Mouse (Mus musculus) heart, postnatal 0 days (tissue): ENCODE measurements around the gene Prdm2. TPM values are rescaled to one million over a fixed set of nuclear protein-coding genes. Genes with fewer than 3 reads are reported as not detected.

Experiments
- ATAC-seq: fragments of 200-750 bp; cut with Nextera tagmentation; 2 replicates; pipeline ENCODE4 v1.8.0; 2017; ENCODE audit warnings: low read depth, moderate number of reproducible peaks, moderate library complexity; ENCODE audit not compliant: insufficient read depth
- DNase-seq: peaks from one replicate; pipeline ENCODE4 v3.0.0-alpha.2; 2016; ENCODE audit warnings: low spot score
- H3K27ac ChIP-seq: fragments of 300-500 bp; sonication (generic); 2 replicates; pipeline ENCODE4 v1.5.1; 2014; ENCODE audit warnings: low read depth, mild to moderate bottlenecking
- H3K27me3 ChIP-seq: fragments of 300-500 bp; sonication (generic); 2 replicates; pipeline ENCODE4 v1.6.1; 2014; ENCODE audit warnings: low read length, mixed read lengths; ENCODE audit not compliant: control insufficient read depth, insufficient read depth
- H3K36me3 ChIP-seq: fragments of 300-500 bp; sonication (generic); replicated peaks from 2 replicates; pipeline ENCODE4 v1.6.1; 2014; ENCODE audit warnings: low read length, mixed read lengths; ENCODE audit not compliant: control insufficient read depth, insufficient read depth
- H3K4me1 ChIP-seq: fragments of 300-500 bp; sonication (generic); 2 replicates; pipeline ENCODE4 v1.6.1; 2014; ENCODE audit warnings: antibody characterized with exemption; ENCODE audit not compliant: control insufficient read depth, insufficient read depth
- H3K4me2 ChIP-seq: fragments of 300-500 bp; sonication (generic); 2 replicates; pipeline ENCODE4 v1.6.1; 2014; ENCODE audit warnings: low read depth, mild to moderate bottlenecking, low read length, moderate library complexity
- H3K4me3 ChIP-seq: fragments of 300-500 bp; sonication (generic); 2 replicates; pipeline ENCODE4 v1.5.1; 2014; ENCODE audit warnings: low read depth, low read length
- H3K9ac ChIP-seq: fragments of 300-500 bp; sonication (generic); replicated peaks from 2 replicates; pipeline ENCODE4 v1.6.1; 2014; ENCODE audit warnings: low read depth, low read length, mixed read lengths
- H3K9me3 ChIP-seq: fragments of 300-500 bp; sonication (generic); replicated peaks from 2 replicates; pipeline ENCODE4 v1.6.1; 2016; ENCODE audit warnings: low read length; ENCODE audit not compliant: control insufficient read depth
- CTCF ChIP-seq: IDR thresholded peaks from 2 replicates; pipeline ENCODE4 v1.5.1; 2016; ENCODE audit warnings: antibody characterized with exemption, control low read depth, low read depth
- EP300 ChIP-seq: IDR thresholded peaks from 2 replicates; pipeline ENCODE4 v1.6.1; 2016; ENCODE audit warnings: antibody characterized with exemption, low read depth
- WGBS: fragments of 180-500 bp; shearing (Covaris S2); extraction: QIAGEN DNeasy Blood & Tissue Kit; methylation state at CpG from one replicate; pipeline ENCODE4 v1.1.7; 2014; 5-methylcytosine and 5-hydroxymethylcytosine counted together
- polyA plus RNA-seq: library from polyadenylated mRNA; unstranded; fragments of >200 nt; fragmentation: Nextera tagmentation; extraction: Ambion mirVana; gene quantifications from 2 replicates; pipeline ENCODE4 v1.2.1, GENCODE M21; 2015
- total RNA-seq: library from RNA; depleted of rRNA; stranded (reverse); fragments of >200 nt; gene quantifications from 2 replicates; pipeline ENCODE4 v1.2.3, GENCODE M21; 2014; ENCODE audit warnings: low replicate concordance; rRNA removed

The Prdm2 gene
- 5.5 and 5.7 TPM in 2 replicates for total RNA-seq
- 5.2 and 5.8 TPM in 2 replicates for polyA plus RNA-seq

DNA sequence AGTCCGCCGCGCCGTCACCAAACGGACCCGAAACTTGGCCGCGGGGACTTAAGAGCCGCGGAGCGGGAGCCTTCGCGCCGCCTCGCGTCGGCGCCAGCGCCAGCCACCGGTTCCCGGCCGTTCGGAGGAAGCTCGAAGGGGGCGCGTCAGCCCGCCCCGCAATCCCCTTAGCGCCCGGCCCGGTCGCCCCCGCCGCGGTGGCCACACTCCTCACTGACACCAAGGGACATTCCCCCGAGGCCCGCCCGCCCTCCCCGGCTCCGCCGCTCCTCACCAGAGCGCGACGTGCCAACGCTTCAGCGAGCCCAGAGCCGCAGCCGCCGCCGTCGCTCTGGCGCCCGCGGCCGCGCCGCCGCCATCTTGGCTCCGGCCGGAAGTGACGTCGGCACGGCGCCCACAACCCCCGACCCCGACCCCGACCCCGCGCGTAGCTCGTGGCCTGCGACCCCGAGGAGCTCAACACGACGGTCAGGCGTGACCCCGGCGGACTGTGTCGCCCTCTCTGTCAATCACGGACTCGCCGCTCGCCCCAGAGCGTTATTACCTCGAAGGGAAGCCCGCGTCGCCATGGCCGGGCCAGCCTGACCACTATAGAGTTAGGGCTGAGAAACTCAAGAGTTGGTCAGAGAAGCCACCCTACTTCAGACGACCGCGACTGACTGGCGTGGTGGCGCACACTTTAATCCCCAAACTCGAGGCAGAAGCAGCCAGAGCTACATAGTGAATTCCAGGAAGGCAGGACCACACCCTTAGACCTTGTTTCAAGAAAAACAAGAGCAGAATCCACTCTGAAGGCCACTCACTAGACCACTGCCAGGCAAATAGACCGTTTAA is at the start of gene Prdm2:
Prdm2 (minus strand) TSS at position 655 of the 834 bp plus-strand sequence.
- TF ChIP-seq EP300 (no peak), CTCF (no peak)
- 2% methylated on average over 77 of the region's 96 CpGs for WGBS
- H3K4me1 ChIP-seq, result peaks cover 5% of the 10 kb centered on the region; the same call in 1 of the 2 replicates

DNA sequence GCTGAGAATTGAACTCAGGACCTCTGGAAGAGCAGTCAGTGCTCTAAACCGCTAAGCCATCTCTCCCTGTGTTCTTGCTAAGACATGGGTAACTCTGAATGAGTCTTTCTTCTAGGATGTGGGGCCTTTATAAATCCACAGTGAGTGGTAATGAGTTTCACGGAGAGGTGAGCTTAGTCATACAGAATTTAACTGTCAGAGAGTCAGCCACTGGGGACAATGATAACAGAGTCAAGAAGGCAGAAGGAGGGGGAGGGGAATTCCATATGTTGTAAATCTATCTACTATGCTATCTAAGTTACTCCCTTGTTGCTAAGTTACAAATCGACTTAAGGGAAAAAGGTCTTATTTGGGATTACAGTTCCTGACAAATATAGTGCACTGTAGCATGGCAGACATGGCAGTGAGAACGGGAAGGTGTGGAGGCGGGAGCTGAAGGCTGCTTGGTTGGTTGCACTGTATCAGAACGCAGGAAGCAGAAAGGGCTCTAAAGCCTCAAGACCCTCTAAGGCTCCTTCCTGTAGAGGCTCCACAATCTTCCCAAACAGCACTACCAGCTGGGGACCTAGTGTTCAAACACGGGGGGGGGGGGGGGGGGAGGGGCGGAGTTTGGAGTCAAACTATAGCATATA is 47.0 kb upstream of the Prdm2 start:
- no peaks in the 10 kb centered on the region for H3K4me1 ChIP-seq
- no peaks in the 10 kb centered on the region for H3K27me3 ChIP-seq
- no peak for TF ChIP-seq CTCF
- TF ChIP-seq EP300, result no peak
- ATAC-seq, result no peak
- H3K36me3 ChIP-seq, result no peaks in the 10 kb centered on the region
- 44% methylated on average over 8 of the region's 8 CpGs for WGBS
- no peaks in the 10 kb centered on the region for H3K9me3 ChIP-seq
- DNase-seq, result no peak
- no peak overlapping the region for H3K9ac ChIP-seq
- no peak overlapping the region for H3K4me2 ChIP-seq
- no peak overlapping the region for H3K27ac ChIP-seq
- H3K4me3 ChIP-seq, result no peak overlapping the region

More for the DNA sequence above, at the start of gene Prdm2:
- Histone ChIP-seq H3K4me3 (peak within 1 kb of the TSS; percentile 84), H3K9ac (peak within 1 kb of the TSS; percentile 87), H3K27me3 (no peaks in the 10 kb centered on the region), H3K9me3 (no peaks in the 10 kb centered on the region), H3K36me3 (no peaks in the 10 kb centered on the region), H3K27ac (peak within 1 kb of the TSS; percentile 84), H3K4me2 (peak within 1 kb of the TSS; percentile 93)
- DNase-seq (peak; percentile 18), ATAC-seq (peak; percentile 84)

DNA sequence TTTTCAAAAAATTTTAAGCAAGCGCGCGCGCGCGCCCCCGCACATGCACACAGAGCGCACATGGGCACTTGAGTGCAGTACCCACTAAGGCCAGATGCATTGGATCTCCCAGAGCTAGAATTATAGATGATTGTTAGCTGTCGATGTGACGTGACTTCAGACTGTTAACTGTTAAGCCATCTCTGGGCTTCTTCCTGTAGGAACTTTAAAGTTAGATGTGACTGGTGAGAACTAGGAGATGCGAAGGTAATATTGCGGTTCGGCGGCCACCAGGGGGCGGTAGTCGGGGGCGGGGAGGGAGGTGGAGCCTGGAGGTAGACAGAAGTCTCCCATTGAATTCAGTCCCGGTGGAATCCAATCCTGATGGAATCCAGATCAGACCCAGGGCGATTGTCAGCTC is 45.7 kb upstream of the Prdm2 start:
- no peaks in the 10 kb centered on the region for H3K27me3 ChIP-seq
- no peaks in the 10 kb centered on the region for H3K4me1 ChIP-seq
- no peak overlapping the region for H3K27ac ChIP-seq
- no peaks in the 10 kb centered on the region for H3K9me3 ChIP-seq
- peak; percentile 52 for TF ChIP-seq CTCF
- no peak for TF ChIP-seq EP300
- no peaks in the 10 kb centered on the region for H3K36me3 ChIP-seq
- DNase-seq (no peak), ATAC-seq (no peak)
- H3K4me3 ChIP-seq, result no peak overlapping the region
- H3K4me2 ChIP-seq, result 0 out of 2 replicates have a peak overlapping the region, but pooled peaks have one; percentile 21
- 34% methylated on average over 19 of the region's 19 CpGs for WGBS
- H3K9ac ChIP-seq, result no peak overlapping the region

DNA sequence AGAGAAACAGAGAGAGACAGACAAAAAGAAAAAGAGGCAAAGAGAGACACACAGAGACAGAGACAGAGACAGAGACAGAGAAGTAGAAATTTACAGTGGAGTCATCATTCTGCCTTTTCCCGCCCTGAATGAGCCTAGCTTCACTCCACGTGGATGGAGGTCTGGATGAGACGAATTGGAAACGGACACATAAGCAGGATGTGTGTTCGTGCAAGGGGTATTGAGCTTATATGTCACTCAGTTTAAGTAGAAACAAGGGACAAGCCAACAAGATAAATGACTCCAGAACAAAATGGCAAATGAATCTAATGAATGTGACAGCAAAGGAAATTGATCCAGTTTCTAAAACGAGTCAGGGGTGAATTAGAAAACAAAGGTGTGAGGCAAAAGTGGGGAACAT is 45.2 kb upstream of the Prdm2 start:
- Histone ChIP-seq H3K36me3 (no peaks in the 10 kb centered on the region), H3K4me3 (no peak overlapping the region), H3K9ac (no peak overlapping the region), H3K4me1 (no peaks in the 10 kb centered on the region), H3K9me3 (no peaks in the 10 kb centered on the region), H3K4me2 (no peak overlapping the region), H3K27me3 (no peaks in the 10 kb centered on the region), H3K27ac (no peak overlapping the region)
- ATAC-seq (no peak), DNase-seq (no peak)
- WGBS, result 52% methylated on average over 6 of the region's 6 CpGs
- no peak for TF ChIP-seq CTCF

DNA sequence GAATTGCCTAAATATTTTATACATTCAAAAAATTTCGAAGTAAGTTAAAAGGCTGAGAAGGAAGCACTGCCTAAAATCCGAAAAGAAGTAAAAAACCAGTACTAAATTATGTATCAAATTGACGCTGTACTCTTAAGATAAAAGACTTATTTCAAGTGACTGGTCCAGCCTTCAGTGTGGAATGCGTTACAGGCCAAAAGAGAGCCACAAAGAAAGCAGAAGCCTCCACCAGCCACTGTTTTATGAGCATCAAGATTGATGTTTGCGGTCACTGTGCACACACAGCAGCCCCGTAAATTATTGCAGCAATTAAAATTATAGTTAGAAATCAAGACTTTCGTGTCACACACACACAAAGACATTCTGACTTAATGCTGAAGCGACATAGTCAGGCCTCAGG is 42.7 kb upstream of the Prdm2 start:
- Histone ChIP-seq H3K9ac (no peak overlapping the region), H3K4me1 (no peaks in the 10 kb centered on the region), H3K27ac (no peak overlapping the region), H3K9me3 (no peaks in the 10 kb centered on the region), H3K4me3 (no peak overlapping the region), H3K27me3 (no peaks in the 10 kb centered on the region), H3K36me3 (no peaks in the 10 kb centered on the region), H3K4me2 (no peak overlapping the region)
- 66% methylated on average over 8 of the region's 8 CpGs for WGBS
- TF ChIP-seq CTCF (no peak), EP300 (no peak)
- ATAC-seq, result no peak
- no peak for DNase-seq
